Mouse (Mus musculus): ENCODE measurements at regions not wholly inside any gene's neighbourhood (a gene's known extent, or its start where the extent isn't known, plus 50 kb on each side); places are given as distances from the start of the nearest gene placed in this dataset.

- TF ChIP-seq EP300 (IDR thresholded peaks at IDR 0.05; ENCODE audit: low read depth) (no peak), CTCF (IDR thresholded peaks at IDR 0.05; ENCODE audit: low read depth) (no peak)
Measured at GRCm38 (mm10) chr11:56349766-56350165, 309.0 kb upstream of the Nmur2 start.
